Mouse (Mus musculus) layer of hippocampus, postnatal 25 days (tissue): ENCODE measurements around the gene Ambra1. TPM values are rescaled to one million over a fixed set of nuclear protein-coding genes. Genes with fewer than 3 reads are reported as not detected.
"Not testable (repeated sequence)": the region's sequence is repeated elsewhere in the genome, so short reads cannot be mapped to it uniquely, and the experiment has no call there.

Source experiments
- DNase-seq, 2 experiments: peaks; one replicate each; pipeline ENCODE4 v3.0.0; 2022; ENCODE audit warnings: mixed read lengths in 2 of 2, low spot score in 1 of 2; ENCODE audit errors: extremely low spot score in 1 of 2
- total RNA-seq, 2 experiments: library from RNA; stranded (reverse); gene quantifications; 2 replicates each; pipeline ENCODE4 v1.2.3; 2021

The Ambra1 gene
- total RNA-seq = 10 to 100 TPM; 44.8 to 47.1 TPM

DNA sequence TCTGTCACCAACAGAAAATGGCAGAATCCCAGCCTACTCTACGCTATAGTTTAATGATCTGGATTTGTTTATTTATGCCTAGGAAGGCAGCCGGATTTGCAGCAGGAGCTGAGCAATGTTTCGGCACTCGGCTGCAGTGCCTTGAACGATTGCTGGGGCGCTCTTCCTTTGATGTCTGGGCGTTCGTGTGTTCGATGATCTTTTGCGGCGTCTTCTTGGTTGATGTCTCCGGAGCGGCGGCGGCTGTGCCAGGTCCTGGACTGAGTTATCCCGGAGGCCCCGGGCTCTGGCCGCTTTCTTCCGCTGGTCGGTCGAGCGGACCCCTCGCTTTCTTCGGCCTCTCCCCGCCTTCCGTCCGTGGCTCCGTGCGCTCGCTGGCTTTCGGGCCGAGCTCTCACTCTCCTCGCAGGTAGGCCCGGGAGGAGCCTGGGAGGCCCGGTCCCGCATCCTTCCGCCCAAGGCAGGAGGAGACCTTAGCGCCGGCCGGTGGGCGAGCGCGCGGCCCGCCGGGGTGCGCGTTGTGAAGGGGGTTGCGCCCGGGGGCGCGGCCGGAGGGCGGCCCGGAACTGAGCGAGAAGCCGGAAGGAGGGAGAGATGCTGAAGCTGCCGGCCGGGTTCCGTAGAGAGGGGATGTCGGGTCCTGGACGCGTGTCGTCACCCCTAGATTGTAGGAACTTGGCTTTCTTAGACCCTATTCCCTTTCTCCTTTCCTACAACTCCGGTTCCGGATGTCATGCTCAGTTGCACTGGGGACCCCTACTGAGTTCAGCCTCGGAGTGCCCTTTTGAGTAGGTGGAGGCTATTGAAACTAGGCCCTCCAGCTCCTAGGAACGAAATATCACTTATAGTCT, at the start of gene Ambra1:
Gene Ambra1, plus strand, starts transcription at position 164 of the 851 bp plus-strand sequence.
- peak; percentile 76 to 83 for DNase-seq

DNA sequence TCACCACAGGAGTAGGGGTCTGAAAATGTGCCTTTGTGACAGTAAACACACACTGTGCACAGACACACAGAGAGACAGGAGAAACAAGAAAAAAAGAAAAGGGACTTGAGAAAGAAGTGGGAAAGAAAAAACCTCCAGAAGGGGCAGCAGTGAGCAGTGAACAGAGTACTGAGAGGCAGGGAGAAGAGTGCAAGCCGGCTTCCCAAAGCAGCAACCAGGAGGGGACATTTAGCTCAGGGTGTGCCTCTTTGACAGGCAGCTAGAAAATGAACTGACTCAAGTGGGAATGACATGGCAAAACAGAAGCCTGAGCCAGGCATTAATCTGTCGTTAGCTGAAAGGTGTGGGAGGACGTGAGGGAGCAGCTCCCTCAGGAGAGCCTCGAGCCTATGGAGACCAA, 47.1 kb upstream of the Ambra1 start:
- peak; percentile 30 to 55 for DNase-seq

GRCm38 (mm10) chr2:91683919-91684318, 46.0 kb upstream of the Ambra1 start:
- DNase-seq = no peak

DNA sequence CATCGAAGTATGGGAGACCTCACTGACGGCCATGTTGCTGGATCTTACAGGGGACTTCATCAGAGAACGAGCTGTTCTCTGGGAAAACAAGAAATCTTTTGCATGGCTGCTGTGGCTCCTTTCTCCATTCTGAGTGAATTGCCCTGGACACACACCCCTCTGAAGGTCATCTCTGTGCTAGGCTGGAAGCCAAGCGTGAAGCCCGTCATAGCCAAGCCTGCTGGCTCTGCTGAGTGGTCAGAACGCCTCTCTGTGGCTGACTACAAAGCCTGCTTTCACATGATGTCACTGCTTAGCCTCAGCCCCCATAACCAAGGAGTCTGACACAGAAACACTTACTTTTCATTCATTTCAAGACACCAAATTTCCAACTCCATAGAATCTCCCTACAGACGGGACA, 40.5 kb upstream of the Ambra1 start:
- DNase-seq = no peak

DNA sequence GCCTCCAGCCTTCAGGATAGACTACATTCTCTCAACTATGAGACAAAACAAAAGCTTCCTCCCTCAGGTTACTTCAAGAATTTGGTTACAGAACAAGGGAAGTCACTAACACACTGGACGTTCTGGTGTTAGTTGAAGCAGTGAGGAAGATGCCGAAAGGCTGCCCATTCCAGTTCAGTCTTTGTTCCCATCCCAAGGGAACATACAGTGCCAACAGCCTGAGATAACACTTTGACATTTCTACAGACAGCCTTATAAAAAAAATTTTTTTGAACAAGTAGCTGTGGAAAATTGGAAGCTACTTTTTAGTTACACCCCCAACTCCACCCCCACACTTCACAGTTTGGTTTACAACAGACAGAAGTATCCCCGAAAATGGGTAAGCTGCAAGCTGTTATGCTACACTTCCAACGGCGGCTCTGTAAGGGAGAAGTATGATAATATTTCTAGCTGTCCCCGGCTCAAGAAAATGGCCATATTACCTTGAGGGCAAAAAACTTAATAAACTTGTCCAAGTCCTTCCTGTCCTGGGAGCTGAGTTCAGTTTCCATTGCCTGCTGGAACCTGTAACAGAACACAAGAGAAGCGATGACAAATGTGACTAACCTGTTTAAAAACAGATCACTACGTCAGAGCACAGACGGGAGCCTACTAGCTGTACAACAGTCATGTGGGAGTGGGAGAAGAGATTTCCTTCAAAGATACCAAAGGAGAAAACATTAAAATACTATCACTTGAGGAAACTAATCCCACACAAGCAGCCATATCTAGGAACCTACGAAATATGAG, 34.3 kb upstream of the Ambra1 start:
- no peak for DNase-seq

- no peak for DNase-seq
Observed at GRCm38 (mm10) chr2:91696225-91696590, 33.7 kb upstream of the Ambra1 start.

DNA sequence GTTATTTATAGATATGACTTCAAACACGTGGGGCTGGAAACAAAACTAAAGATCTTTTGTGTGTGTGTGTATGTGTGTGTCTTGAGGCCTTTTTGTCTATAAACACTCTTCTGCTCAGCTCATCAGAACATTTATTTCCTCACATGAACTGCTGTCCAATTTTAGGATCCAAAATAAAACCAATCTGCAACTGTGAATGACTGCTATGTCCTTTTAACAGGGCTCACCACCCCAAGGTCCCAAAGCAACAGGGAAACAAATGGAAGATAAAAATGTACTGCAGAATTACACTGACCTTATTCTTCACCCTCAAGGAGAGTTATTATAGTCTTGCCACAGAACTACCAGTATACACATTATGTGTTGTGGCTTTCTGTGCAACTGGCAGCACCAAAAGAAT, 30.7 kb upstream of the Ambra1 start:
- no peak for DNase-seq

DNA sequence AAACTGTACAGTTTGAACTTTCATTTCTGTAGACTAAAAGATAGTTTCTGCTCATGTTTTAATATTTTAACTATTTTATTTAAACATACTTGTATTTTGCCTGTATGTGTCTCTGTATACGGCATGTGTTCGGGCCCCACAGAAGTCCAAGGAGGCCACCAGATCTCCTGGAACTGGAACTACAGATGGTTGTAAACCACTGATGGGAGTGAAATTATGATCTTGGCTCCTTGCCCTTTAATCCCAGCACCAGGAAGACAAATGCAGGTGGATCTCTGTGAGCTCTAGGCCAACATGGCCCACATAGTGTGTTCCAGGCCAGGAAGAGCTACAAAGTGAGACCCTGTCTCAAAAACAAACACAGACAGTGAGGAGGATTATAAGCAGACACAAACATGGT, 28.6 kb upstream of the Ambra1 start:
- no peak for DNase-seq

GRCm38 (mm10) chr2:91705736-91706135, 24.2 kb upstream of the Ambra1 start:
- no peak for DNase-seq

GRCm38 (mm10) chr2:91706456-91706855, 23.5 kb upstream of the Ambra1 start:
- DNase-seq = no peak

DNA sequence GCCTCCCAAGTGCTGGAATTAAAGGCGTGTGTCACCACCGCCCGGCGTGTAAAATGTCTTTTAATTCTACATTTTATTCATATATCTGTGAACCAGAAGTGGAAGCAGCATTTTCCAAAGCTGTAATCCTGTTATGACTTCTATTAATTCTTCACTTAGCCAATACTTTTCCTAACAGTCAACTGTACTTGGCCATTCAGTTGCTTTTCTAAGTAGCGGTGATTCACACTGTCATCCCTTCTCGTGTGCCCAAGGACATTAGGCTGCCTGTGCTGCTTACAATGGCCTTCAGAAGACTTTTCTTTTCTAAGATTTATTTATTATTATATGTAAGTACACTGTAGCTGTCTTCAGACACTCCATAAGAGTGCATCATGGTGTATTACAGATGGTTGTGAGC, 21.6 kb upstream of the Ambra1 start:
- DNase-seq = no peak

DNA sequence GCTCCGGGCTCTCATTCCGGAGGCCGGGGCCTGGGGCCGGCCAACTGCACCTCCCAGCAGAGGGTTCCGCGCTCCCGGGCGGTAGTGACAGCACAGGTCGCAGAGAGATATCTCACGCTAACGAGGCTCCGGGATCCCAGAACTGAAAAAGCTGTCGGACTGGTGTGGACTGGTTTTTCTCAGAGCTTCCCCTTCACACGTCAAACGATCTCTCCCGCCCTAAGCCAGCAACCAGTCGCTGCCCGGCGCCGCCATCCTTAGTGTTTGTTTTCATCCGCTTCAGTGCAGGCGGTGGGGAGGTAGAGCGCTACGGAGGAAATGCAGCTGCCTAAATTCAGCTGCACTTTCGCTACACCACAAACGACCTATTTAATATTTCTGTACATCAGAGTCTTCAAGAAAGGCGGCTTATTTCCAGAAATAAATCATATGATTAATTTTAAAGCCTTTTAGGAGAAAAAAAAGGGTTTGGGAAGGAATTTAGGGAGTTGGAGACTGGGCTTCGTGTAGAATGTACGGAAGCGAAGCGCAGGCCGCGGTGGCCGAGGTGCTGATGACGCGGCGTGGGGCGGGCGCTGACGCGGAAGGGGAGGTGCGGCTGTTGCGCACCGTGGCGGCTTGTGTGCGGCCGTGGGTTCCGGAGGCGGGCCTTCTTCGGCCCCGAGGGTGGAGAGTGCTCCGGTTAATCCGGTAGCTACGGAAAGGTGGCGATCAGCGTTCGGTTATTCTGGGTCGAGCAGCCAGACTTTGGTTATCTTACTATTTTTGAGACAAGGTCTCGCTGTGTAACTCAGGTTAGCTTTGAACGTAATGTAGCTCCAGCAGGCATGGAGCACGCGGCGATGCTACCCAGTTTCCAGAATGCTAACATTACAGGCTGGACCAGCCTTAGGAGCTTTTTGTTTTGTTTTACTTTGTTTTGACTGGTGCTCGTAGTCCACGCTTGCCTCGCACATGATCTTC, 19.4 kb upstream of the Ambra1 start, which contains the start of the genes Atg13 and Harbi1:
Gene Atg13, minus strand, starts transcription at position 305 of the 963 bp plus-strand sequence.
Gene Harbi1, plus strand, starts transcription at position 581 of the 963 bp plus-strand sequence.
- DNase-seq = peak; percentile 84 to 88

GRCm38 (mm10) chr2:91711256-91711925, 18.5 kb upstream of the Ambra1 start:
- no peak for DNase-seq

DNA sequence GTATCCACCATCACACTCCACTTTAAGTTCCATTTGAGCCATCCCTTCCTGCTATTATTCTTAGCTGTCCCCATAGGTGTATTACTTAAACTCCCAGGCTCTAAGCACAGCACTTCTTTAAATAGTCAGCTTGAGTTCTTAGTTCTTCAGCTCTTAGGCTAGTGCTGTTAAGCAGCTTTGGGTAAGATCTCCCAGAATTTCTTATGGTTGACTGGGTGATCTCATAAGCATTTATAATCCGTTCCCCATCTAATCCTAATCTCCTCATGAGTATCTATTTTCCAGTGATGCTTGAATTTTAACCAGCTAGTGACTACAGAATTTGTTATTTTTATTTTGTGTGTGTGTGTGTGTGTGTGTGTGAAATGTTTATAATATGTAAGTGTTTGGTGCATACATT, 15.0 kb upstream of the Ambra1 start:
- DNase-seq = no peak

DNA sequence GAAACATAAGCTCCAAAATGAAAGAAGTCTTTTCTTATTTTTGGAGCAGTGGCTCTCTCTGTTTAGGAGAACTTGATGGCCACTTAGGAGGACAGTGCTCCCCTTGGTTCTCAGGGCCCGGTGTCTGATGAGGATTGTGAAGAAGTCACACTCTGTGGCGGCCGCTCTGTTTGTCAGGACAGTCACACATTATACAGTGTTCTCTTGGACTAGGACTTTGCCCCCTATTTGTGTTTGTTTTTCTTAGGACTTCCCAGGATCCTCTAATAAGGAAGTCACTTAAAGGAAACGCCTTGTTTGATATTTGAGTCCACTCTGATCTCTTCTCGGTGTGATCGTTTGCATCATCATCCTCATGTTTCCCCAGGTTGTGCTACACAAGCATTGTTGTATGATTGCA, 11.7 kb upstream of the Ambra1 start:
- no peak for DNase-seq

- DNase-seq = no peak
Observed at GRCm38 (mm10) chr2:91723382-91723781, 6.6 kb upstream of the Ambra1 start.

DNA sequence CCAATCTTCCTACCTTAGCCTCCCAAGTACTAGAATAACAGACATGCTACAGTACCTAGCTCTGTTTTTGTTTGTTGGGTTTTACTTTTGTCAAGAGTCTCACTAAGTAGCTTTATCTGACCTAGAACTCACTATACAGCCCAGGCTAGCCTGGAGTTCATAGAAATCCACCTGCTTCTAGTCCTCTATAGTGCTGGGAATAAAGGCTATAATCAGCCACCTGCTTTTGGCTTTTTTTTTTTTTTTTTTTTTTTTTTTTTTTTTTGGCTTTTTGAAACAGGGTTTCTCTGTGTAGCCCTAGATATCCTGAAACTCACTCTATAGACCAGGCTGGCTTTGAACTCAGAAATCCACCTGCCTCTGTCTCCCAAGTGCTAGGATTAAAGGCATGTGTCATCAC, 6.0 kb upstream of the Ambra1 start:
- no peak for DNase-seq

GRCm38 (mm10) chr2:91724716-91725115, 5.2 kb upstream of the Ambra1 start:
- DNase-seq = no peak

DNA sequence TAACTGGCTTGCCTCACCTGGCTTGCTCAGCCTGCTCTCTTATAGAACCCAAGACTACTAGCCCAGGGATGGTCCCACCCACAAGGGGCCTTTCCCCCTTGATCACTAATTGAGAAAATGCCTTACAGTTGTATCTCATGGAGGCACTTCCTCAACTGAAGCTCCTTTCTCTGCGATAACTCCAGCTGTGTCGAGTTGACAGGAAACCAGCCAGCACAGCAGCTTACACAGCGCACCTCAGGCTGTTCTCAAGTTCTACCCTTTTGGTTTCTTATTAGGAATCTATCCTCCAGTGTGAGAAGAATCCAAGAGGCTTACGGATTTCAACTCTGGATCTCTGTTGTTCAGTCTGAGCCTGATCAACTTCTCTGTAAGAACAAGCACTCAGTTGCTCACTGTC, 4.5 kb upstream of the Ambra1 start:
- not testable (repeated sequence) for DNase-seq

- DNase-seq = no peak
Observed at GRCm38 (mm10) chr2:91727011-91727410, 2.9 kb upstream of the Ambra1 start.
